Mouse (Mus musculus) left cerebral cortex, postnatal 25 days (tissue): ENCODE measurements around the gene Nmbr. TPM values are rescaled to one million over a fixed set of nuclear protein-coding genes. Genes with fewer than 3 reads are reported as not detected.

ENCODE experiments used
- DNase-seq, 2 experiments: peaks; one replicate each; pipeline ENCODE4 v3.0.0; 2022; ENCODE audit warnings: low spot score in 2 of 2, mixed read lengths in 1 of 2
- intact Hi-C: fragments of 180-260 bp; cut with DNase I; formaldehyde crosslinking; loops from one replicate; pipeline ENCODE4 v1.15.1; 2025
- total RNA-seq, 2 experiments: library from RNA; stranded (reverse); gene quantifications; 2 replicates each; pipeline ENCODE4 v1.2.3; 2021

Nmbr gene
- total RNA-seq: 1 to 10 TPM; 4.7 to 6.9 TPM

DNA sequence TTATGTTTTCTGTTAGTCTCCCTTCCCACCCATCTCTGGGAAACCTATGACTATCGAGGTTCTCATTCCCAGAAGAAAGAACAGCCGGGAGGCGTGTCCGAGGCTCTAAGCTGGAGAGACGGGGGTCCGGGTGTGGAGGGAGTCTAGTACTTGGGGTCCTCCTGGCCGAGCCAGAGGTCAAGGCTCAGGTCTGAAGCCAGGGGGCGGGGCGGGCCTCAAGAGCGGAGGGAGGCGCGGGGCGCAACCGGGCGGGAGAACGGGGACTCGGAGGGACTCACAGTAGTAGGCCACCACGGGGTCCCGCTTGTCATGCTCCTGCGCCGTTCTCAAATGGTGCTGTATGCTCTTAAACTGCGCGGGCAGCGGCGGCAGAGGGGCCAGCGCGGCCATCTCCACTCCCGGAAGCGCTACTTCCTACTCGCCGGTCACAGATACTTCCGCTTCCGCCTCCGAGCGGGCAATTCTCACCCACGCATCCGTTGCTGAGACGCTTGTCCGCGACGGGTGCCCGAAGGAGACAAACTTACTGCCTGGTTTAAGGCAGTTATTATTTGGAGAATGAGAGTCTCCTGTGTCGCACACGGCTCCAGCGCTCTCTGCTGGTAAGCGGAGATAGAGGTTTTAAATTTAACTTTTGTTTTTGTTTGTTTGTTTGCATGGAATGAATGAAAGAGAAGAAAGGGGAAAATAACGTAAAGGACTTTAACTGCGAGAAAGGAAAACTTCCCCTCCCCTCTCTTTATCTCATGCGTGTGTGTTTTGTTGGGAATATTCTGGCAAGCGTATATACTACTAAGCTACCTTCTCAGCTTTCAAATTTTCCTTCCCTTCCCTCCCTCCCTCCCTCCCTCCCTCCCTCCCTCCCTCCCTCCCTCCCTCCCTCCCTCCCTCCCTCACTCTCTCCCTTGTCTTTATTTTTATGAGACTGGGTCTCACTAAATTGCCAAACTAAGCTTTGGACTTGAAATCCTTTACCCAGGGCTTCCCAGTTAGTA, at the start of gene Nmbr, which contains the start of gene Vta1:
Nmbr (plus strand) TSS at position 520 of the 995 bp plus-strand sequence.
Vta1 (minus strand) TSS at position 489 of the 995 bp plus-strand sequence.
- intact Hi-C loops: loop anchor here (1.0 to 10.0 kb wide), 3 partner anchors 253 to 1691 kb away; no protein-coding TSS in a partner anchor
- DNase-seq: peak; percentile 99 to 100

GRCm38 (mm10) chr10:14660875-14661274, 44.5 kb upstream of the Nmbr start:
- no peak for DNase-seq
- intact Hi-C loops: no loop called here

- intact Hi-C loops: no loop called here
- DNase-seq: no peak
Measured at GRCm38 (mm10) chr10:14666147-14666546, 39.2 kb upstream of the Nmbr start.

DNA sequence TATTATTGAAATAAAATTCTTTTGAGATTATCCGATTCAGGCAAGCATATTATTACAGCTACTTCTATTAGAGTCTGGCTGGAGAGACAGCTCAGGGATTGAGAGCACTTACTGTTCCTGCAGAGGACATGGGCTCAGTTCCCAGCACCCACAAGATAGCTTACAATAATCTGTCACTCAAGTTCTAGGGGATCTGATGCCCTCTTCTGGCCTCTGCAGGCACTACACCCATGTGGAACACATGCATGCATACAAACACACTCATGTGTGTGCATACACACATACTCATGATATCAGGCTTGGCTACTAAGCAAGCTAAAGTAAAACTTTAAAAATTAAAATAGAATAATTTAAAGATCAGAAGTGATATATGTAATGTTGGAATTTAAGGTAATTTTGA, 19.7 kb upstream of the Nmbr start:
- intact Hi-C loops: no loop called here
- DNase-seq: no peak

DNA sequence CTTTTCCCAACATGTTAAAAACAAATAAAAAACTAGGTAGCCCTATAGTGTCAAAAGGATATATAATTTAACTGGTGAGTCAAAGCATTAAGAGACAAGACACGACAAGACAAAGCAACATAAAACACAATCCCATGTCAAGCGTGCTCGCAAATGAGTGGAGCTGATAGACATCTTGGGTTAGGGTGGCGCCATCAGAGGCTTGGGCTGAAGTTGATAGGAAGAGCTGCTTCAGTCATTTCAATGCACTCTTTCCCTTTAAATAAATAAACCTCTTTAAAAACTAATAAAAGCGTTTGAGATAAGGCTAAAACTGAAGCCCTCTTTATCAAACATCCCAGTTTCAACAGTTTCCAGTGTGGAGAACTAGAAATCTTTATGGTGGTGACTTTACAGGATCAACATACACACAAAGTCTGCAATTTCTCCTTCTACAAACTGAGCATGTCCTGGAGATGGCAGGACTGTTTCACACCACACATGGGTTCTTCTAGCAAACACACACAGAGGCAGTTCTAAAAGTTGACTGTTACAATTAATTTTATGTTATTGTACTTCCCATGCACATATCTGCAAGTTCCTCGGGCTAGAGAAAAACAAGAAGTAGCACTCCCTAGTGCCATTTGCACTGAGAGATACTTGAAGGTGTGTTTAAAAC, 16.5 kb upstream of the Nmbr start:
- intact Hi-C loops: no loop called here
- DNase-seq: no peak

- intact Hi-C loops: no loop called here
- no peak for DNase-seq
Measured at GRCm38 (mm10) chr10:14690349-14690748, 15.0 kb upstream of the Nmbr start.

- no peak for DNase-seq
- intact Hi-C loops: loop anchor here (10.0 kb wide), 1 partner anchor 1688 kb away; no protein-coding TSS in a partner anchor
Measured at GRCm38 (mm10) chr10:14703239-14703638, 2.2 kb upstream of the Nmbr start.

DNA sequence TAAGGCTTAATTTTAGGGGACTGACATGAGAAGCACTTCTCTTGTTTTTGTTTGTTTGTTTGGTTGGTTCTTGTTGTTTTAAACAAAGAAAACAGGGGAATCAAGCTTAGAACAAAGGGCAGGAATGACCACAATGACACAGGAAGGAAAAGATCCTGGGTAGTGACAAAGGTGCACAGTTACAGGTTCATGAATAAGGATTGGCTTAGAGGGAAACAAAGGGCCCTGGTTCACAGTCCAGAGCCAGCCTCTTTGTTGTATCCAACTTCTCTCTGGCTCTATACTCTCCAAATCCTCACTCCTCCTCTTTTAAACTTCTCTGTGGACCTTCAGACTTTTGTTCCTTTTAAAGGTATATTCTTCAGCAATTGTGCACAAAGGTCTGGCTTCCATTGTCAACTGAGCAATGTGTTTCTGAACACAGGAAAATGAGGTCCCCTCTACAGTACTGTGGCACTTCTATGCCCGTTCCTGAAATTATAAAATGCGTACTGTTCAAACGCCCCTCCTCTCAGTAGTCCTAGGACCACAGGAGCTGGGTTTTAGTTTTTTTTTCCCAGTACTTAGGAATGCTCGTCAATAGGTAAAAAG, 1.5 kb upstream of the Nmbr start:
- intact Hi-C loops: loop anchor here (2.0 to 10.0 kb wide), 2 partner anchors 299 to 1689 kb away; no protein-coding TSS in a partner anchor
- DNase-seq: no peak

- DNase-seq: no peak
- intact Hi-C loops: no loop called here
Measured at GRCm38 (mm10) chr10:14718114-14718513, 12.7 kb downstream of the Nmbr start, which contains the start of gene Gje1. Gje1 (minus strand) TSS chr10:14718214.

- DNase-seq: peak; percentile 26 to 75
Measured at GRCm38 (mm10) chr10:14725671-14726070, 20.3 kb downstream of the Nmbr start.

GRCm38 (mm10) chr10:14734285-14734684, 28.9 kb downstream of the Nmbr start:
- DNase-seq: peak; percentile 59 to 69
- intact Hi-C loops: loop anchor here (2.0 kb wide), 1 partner anchor 439 kb away; no protein-coding TSS in a partner anchor

More at GRCm38 (mm10) chr10:14725671-14726070, 20.3 kb downstream of the Nmbr start:
- intact Hi-C loops: no loop called here

- intact Hi-C loops: no loop called here
Measured at GRCm38 (mm10) chr10:14759665-14760558, 54.5 kb downstream of the Nmbr start.

GRCm38 (mm10) chr10:14760618-14761017, 55.2 kb downstream of the Nmbr start:
- intact Hi-C loops: no loop called here
- DNase-seq: no peak

More at GRCm38 (mm10) chr10:14759665-14760558, 54.5 kb downstream of the Nmbr start:
- DNase-seq: peak; percentile 12 to 15

DNA sequence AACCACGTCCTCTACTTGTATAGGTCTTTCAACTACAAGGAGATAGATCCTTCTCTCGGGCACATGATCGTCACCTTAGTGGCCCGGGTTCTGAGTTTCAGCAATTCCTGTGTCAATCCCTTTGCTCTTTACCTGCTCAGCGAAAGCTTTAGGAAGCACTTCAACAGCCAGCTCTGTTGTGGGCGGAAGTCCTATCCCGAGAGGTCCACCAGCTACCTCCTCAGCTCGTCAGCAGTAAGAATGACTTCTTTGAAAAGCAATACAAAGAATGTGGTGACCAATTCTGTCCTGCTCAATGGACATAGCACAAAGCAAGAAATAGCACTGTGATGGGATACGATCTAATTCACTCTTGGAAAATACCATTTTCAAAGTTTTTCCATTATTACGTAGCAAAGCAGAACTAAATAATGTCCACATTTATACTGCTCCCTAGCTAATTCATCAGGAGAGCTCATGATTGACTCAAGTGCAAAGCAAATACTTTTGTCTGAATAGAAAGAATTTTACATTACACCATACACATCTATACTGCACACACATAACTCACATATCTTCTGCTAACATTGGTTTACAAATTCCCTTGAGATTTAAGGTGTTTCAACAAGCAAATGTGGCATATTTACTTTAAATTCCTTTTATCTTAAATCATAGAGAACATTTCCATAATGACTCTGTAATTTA, 65.0 kb downstream of the Nmbr start:
- DNase-seq: no peak
- intact Hi-C loops: no loop called here

DNA sequence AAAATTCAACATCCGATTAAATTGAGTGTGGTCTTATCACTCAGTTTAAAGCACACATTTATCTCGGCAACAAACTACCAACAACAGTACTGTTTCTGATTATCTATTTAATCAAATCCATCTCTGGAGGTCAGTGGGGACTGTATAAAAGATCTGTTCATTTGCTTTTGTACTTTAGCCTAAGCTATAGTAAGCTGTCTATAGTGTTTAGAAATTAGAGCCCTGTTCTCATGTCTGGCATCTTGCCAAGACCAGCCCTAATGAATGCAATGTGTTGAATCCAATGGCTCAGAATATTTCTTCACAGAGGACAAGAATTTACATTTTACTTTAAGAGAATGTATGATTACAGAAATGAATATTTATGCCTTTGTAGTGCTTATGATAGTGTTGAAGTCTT, 69.1 kb downstream of the Nmbr start:
- intact Hi-C loops: no loop called here
- DNase-seq: no peak

- intact Hi-C loops: no loop called here
- DNase-seq: no peak
Measured at GRCm38 (mm10) chr10:14789969-14790368, 84.6 kb downstream of the Nmbr start.

DNA sequence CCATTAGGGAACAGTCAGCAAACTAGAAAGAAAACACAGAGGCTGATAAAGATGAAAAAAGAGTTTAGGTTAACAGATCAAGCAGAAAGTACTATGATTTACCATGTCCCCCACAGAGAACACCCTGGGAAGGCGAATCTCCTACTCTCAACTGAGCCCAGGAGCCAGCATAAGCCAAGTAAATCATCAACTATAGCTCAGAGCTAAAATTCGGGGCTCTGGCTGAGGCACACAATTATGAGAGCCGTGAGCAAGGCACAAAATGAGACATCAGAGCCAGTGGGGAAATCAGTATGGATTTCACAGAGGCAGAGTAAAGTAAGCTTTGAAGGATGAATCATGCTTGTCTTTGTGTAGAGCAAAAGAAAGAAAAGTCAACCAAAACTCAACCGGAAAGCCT, 111.6 kb downstream of the Nmbr start:
- peak in 1 of 2 experiments; percentile 5 for DNase-seq

More for the DNA sequence above, 111.6 kb downstream of the Nmbr start:
- intact Hi-C loops: no loop called here
